Mouse (Mus musculus) heart, adult 18-20 months (tissue): ENCODE results near the gene Plgrkt. TPM values are rescaled to one million over a fixed set of nuclear protein-coding genes. Genes with fewer than 3 reads are reported as not detected.
"Not testable (repeated sequence)": the region's sequence is repeated elsewhere in the genome, so short reads cannot be mapped to it uniquely, and the experiment has no call there.

Source experiments
- DNase-seq, 2 experiments: peaks; one replicate each; pipeline ENCODE4 v3.0.0; 2021 to 2022; ENCODE audit warnings: mixed read lengths in 1 of 2
- long read RNA-seq, 2 experiments: library from polyadenylated mRNA; stranded (forward); transcript quantifications; one replicate each; pipeline ENCODE4 v2.0.0; 2021
- total RNA-seq, 2 experiments: library from RNA; stranded (reverse); gene quantifications; 2 replicates each; pipeline ENCODE4 v1.2.3; 2021

Plgrkt gene
- 10 to 100 TPM; 26.8 to 27.8 TPM for total RNA-seq
- long read RNA-seq, experiment 1, transcript Plgrkt-208 (6 exons, 1,020 nt) = major isoform, 19 of 24 reads
- long read RNA-seq, experiment 1, partial matches to known transcripts = 2 of 24 reads
- long read RNA-seq, experiment 1, other reads (novel, unspliced or antisense) = 1 of 24 reads
- long read RNA-seq, experiment 2, transcript Plgrkt-208 (6 exons, 1,020 nt) = major isoform, 8 of 14 reads
- long read RNA-seq, experiment 2, partial matches to known transcripts = 0 of 14 reads
- long read RNA-seq, experiment 2, other reads (novel, unspliced or antisense) = 2 of 14 reads

- DNase-seq = peak; percentile 86 to 93
These were observed at the start of gene Plgrkt, which contains the start of gene Cd274 for GRCm38 (mm10) chr19:29366969-29367622. Plgrkt (minus strand) TSS chr19:29367390. Cd274 (plus strand) TSS chr19:29367455.

- no peak for DNase-seq
These were observed 49.3 kb upstream of the Plgrkt start for GRCm38 (mm10) chr19:29416393-29416902.

- DNase-seq = not testable (repeated sequence)
These were observed 47.7 kb upstream of the Plgrkt start for GRCm38 (mm10) chr19:29414917-29415316.

- no peak for DNase-seq
These were observed 47.3 kb upstream of the Plgrkt start for GRCm38 (mm10) chr19:29414513-29414912.

- DNase-seq = peak; percentile 61 to 63
These were observed 45.6 kb upstream of the Plgrkt start for GRCm38 (mm10) chr19:29412476-29413420.

GRCm38 (mm10) chr19:29410619-29411018, 43.4 kb upstream of the Plgrkt start, which contains the start of gene Pdcd1lg2:
Pdcd1lg2 (plus strand) TSS chr19:29410919.
- no peak for DNase-seq

GRCm38 (mm10) chr19:29406042-29407017, 39.1 kb upstream of the Plgrkt start:
- no peak for DNase-seq

- no peak for DNase-seq
These were observed 38.2 kb upstream of the Plgrkt start for GRCm38 (mm10) chr19:29405388-29405787.

GRCm38 (mm10) chr19:29403251-29403650, 36.1 kb upstream of the Plgrkt start:
- no peak for DNase-seq

GRCm38 (mm10) chr19:29402621-29403020, 35.4 kb upstream of the Plgrkt start:
- DNase-seq = no peak

GRCm38 (mm10) chr19:29400466-29400865, 33.3 kb upstream of the Plgrkt start:
- DNase-seq = no peak

- no peak for DNase-seq
These were observed 32.6 kb upstream of the Plgrkt start for GRCm38 (mm10) chr19:29399786-29400185.

GRCm38 (mm10) chr19:29396353-29396752, 29.2 kb upstream of the Plgrkt start:
- no peak for DNase-seq

GRCm38 (mm10) chr19:29394721-29395120, 27.5 kb upstream of the Plgrkt start:
- no peak for DNase-seq

- no peak for DNase-seq
These were observed 26.1 kb upstream of the Plgrkt start for GRCm38 (mm10) chr19:29393333-29393732.

GRCm38 (mm10) chr19:29391279-29391678, 24.1 kb upstream of the Plgrkt start:
- no peak for DNase-seq

- no peak for DNase-seq
These were observed 23.3 kb upstream of the Plgrkt start for GRCm38 (mm10) chr19:29390483-29390882.

- no peak for DNase-seq
These were observed 21.6 kb upstream of the Plgrkt start for GRCm38 (mm10) chr19:29388818-29389217.

- no peak for DNase-seq
These were observed 18.6 kb upstream of the Plgrkt start for GRCm38 (mm10) chr19:29385822-29386221.

GRCm38 (mm10) chr19:29384994-29385393, 17.8 kb upstream of the Plgrkt start:
- DNase-seq = no peak

GRCm38 (mm10) chr19:29384412-29384811, 17.2 kb upstream of the Plgrkt start:
- no peak for DNase-seq
